In genomic region chr1:177013313-177013712, GRCm38 (mm10) we compare ENCODE assay signal across 17 mouse cellular contexts.
DNase-seq lines count a peak whose midpoint lies in the region; ATAC-seq and TF ChIP-seq lines count a peak whose summit lies in the region.
"Had no signal": no experiment of that assay in that cellular context is flagged by ENCODE, and none has a peak within 500 bp of the region (broad histone marks: within the 10 kb centered on the region; RNA-seq: fewer than 3 reads in every experiment).

No protein-coding gene starts in this region.

- H3K4me2 ChIP-seq in liver, embryonic 12.5 days: no peak overlapping the region
- H3K4me2 ChIP-seq in intestine, embryonic 14.5 days (ENCODE audit: low read length): no peak overlapping the region
- H3K4me2 ChIP-seq: kidney, embryonic 15.5 days; midbrain, embryonic 12.5 days; neural tube, embryonic 13.5 days had no signal

- H3K4me1 ChIP-seq in liver, adult 2 months (ENCODE audit: control insufficient read depth, insufficient read depth, low read length): peaks cover 9% of the 10 kb centered on the region; the same call in 1 of the 2 replicates
- peaks cover 7% of the 10 kb centered on the region; the same call in 1 of the 2 replicates for H3K4me1 ChIP-seq in liver, embryonic 12.5 days
- peaks cover 6% of the 10 kb centered on the region for H3K4me1 ChIP-seq in intestine, embryonic 14.5 days (replicated peaks; ENCODE audit: control insufficient read depth, insufficient read depth, low read length)
- peaks cover 11% of the 10 kb centered on the region for H3K4me1 ChIP-seq in small intestine, adult 2 months (ENCODE audit: control insufficient read depth, insufficient read depth, insufficient read length, low read length)
- peaks cover 14% of the 10 kb centered on the region for H3K4me1 ChIP-seq in lung, adult 2 months (ENCODE audit: control insufficient read depth, insufficient read depth, low read length)

- no peak overlapping the region; the same call in 1 of the 2 replicates for H3K27ac ChIP-seq in liver, adult 2 months (replicated peaks; ENCODE audit: insufficient read depth, low read depth, low read length)
- no peak overlapping the region for H3K27ac ChIP-seq in liver, embryonic 12.5 days
- H3K27ac ChIP-seq in intestine, embryonic 14.5 days (ENCODE audit: low read depth): no peak overlapping the region
- peak overlapping the region; percentile 42; the same call in 1 of the 2 replicates for H3K27ac ChIP-seq in small intestine, adult 2 months (ENCODE audit: insufficient read depth, low read depth, low read length)
- H3K27ac ChIP-seq: kidney, embryonic 15.5 days; midbrain, embryonic 12.5 days; neural tube, embryonic 13.5 days had no signal

- ATAC-seq in liver, embryonic 12.5 days: no peak
- no peak for ATAC-seq in intestine, embryonic 14.5 days (replicated peaks; ENCODE audit: low FRiP score, low TSS enrichment, low read depth)
- ATAC-seq: forebrain, embryonic 16.5 days; lung, postnatal 0 days had no signal

- WGBS in liver, adult 2 months: 38% methylated on average over 1 of the region's 1 CpGs
- 71% methylated on average over 1 of the region's 1 CpGs for WGBS in liver, embryonic 12.5 days (ENCODE audit: insufficient replicate concordance)
- WGBS in intestine, embryonic 14.5 days: 95% methylated on average over 1 of the region's 1 CpGs
- WGBS in small intestine, adult 2 months: 32% methylated on average over 1 of the region's 1 CpGs
- 68% methylated on average over 1 of the region's 1 CpGs for whole genome bisulfite sequencing in lung, adult 2 months

- no peak for TF ChIP-seq CTCF in liver, adult 2 months (IDR thresholded peaks at IDR 0.05; ENCODE audit: low read depth, low read length)
- TF ChIP-seq CTCF in small intestine, adult 2 months (IDR thresholded peaks at IDR 0.05; ENCODE audit: extremely low read depth, insufficient read length, insufficient replicate concordance, low read depth, low read length): no peak
- no peak for TF ChIP-seq CTCF in lung, adult 2 months (IDR thresholded peaks at IDR 0.05; ENCODE audit: insufficient read depth, low read length)

- H3K9ac ChIP-seq in liver, adult 2 months (ENCODE audit: low read depth, low read length): no peak overlapping the region
- H3K9ac ChIP-seq in liver, embryonic 12.5 days: no peak overlapping the region
- no peak overlapping the region for H3K9ac ChIP-seq in intestine, embryonic 14.5 days (ENCODE audit: low read length)
- H3K9ac ChIP-seq: kidney, embryonic 15.5 days; midbrain, embryonic 12.5 days; neural tube, embryonic 13.5 days had no signal

- no peaks in the 10 kb centered on the region for H3K9me3 ChIP-seq in liver, embryonic 12.5 days (replicated peaks)
- no peaks in the 10 kb centered on the region for H3K9me3 ChIP-seq in intestine, embryonic 14.5 days (ENCODE audit: control insufficient read depth, low read length)
- H3K9me3 ChIP-seq: kidney, embryonic 15.5 days; midbrain, embryonic 12.5 days; neural tube, embryonic 13.5 days had no signal

- H3K79me2 ChIP-seq in liver, adult 2 months (ENCODE audit: control insufficient read depth, insufficient read depth, low read length): no peaks in the 10 kb centered on the region

- no peaks in the 10 kb centered on the region; the same call in 1 of the 2 replicates for H3K36me3 ChIP-seq in liver, adult 2 months (ENCODE audit: control insufficient read depth, insufficient read depth, low read length)
- no peaks in the 10 kb centered on the region for H3K36me3 ChIP-seq in liver, embryonic 12.5 days
- no peaks in the 10 kb centered on the region for H3K36me3 ChIP-seq in intestine, embryonic 14.5 days (ENCODE audit: control insufficient read depth, insufficient read depth, low read length)
- H3K36me3 ChIP-seq in small intestine, adult 2 months (ENCODE audit: control insufficient read depth, insufficient read depth, low read length): no peaks in the 10 kb centered on the region
- H3K36me3 ChIP-seq: kidney, embryonic 15.5 days; midbrain, embryonic 12.5 days had no signal

- DNase-seq in heart, adult 11 months: peak; percentile 87
- DNase-seq in heart, adult 8-10 months (ENCODE audit: low spot score): no peak
- peak; percentile 94 for DNase-seq in liver, adult 2 months (ENCODE audit: extremely low read depth, low read depth, low spot score)
- DNase-seq in intestine, embryonic 14.5 days (ENCODE audit: low spot score): peak; percentile 33
- DNase-seq in lung, adult 2 months: no peak
- DNase-seq: adrenal gland, postnatal 25 days; B cell, adult 2 months; layer of hippocampus, postnatal 36 days; spleen, adult 18-20 months; thymus, postnatal 25 days had no signal

- H3K4me3 ChIP-seq in liver, adult 2 months (ENCODE audit: insufficient read depth, low read depth, low read length): no peak overlapping the region
- no peak overlapping the region for H3K4me3 ChIP-seq in liver, embryonic 12.5 days
- no peak overlapping the region for H3K4me3 ChIP-seq in intestine, embryonic 14.5 days (ENCODE audit: low read depth, low read length)
- no peak overlapping the region for H3K4me3 ChIP-seq in small intestine, adult 2 months (ENCODE audit: low read depth, low read length)
- H3K4me3 ChIP-seq in lung, adult 2 months (replicated peaks; ENCODE audit: extremely low read depth, low read depth, low read length): no peak overlapping the region
- H3K4me3 ChIP-seq: kidney, embryonic 15.5 days; midbrain, embryonic 12.5 days; neural tube, embryonic 13.5 days had no signal

- TF ChIP-seq POLR2A in liver, adult 2 months (IDR thresholded peaks at IDR 0.05; ENCODE audit: extremely low read depth, insufficient read depth, low read length): no peak
- TF ChIP-seq POLR2A in small intestine, adult 2 months (IDR thresholded peaks at IDR 0.05; ENCODE audit: low read depth, low read length): no peak
- TF ChIP-seq POLR2A in lung, adult 2 months (IDR thresholded peaks at IDR 0.05; ENCODE audit: borderline replicate concordance, extremely low read depth, low read depth, low read length): no peak

- no peaks in the 10 kb centered on the region for H3K27me3 ChIP-seq in liver, adult 2 months (ENCODE audit: control insufficient read depth, insufficient read depth, low read length)
- H3K27me3 ChIP-seq in liver, embryonic 12.5 days (replicated peaks): no peaks in the 10 kb centered on the region
- H3K27me3 ChIP-seq in intestine, embryonic 14.5 days (replicated peaks; ENCODE audit: control insufficient read depth, insufficient read depth, low read length): no peaks in the 10 kb centered on the region
- no peaks in the 10 kb centered on the region for H3K27me3 ChIP-seq in small intestine, adult 2 months (ENCODE audit: control insufficient read depth, insufficient read depth, low read length)
- H3K27me3 ChIP-seq: kidney, embryonic 15.5 days; midbrain, embryonic 12.5 days; neural tube, embryonic 13.5 days had no signal

Comparison
In these comparisons a context has a peak if more than half of its experiments do, and no peak if none do; other contexts are left out.
1. DNase-seq: peak in heart, adult 11 months (single experiment), liver, adult 2 months (single experiment) and intestine, embryonic 14.5 days (single experiment); none in heart, adult 8-10 months (single experiment) and lung, adult 2 months (single experiment).